Mouse (Mus musculus) T-cell, adult 66 days (primary cell): ENCODE measurements around the gene Zfp839. TPM values are rescaled to one million over a fixed set of nuclear protein-coding genes. Genes with fewer than 3 reads are reported as not detected.

Experiments
- total RNA-seq, 2 experiments: library from RNA; stranded (reverse); gene quantifications; 3 replicates in 1 of 2; 4 replicates in 1 of 2; pipeline ENCODE4 v1.2.4; 2023

The Zfp839 gene
- 1 to 10 TPM; 2.0 to 3.1 TPM for total RNA-seq

GRCm38 (mm10) chr12:110850010-110850928 is at the start of gene Zfp839:
Zfp839 (plus strand) TSS chr12:110850253.

GRCm38 (mm10) chr12:110840348-110841198 is 9.5 kb upstream of the Zfp839 start, which contains the start of gene Mok:
Mok (minus strand) TSS chr12:110840939.

GRCm38 (mm10) chr12:110889036-110890020 is 39.3 kb downstream of the Zfp839 start, which contains the start of the genes Cinp and Tecpr2:
Cinp (minus strand) TSS chr12:110889145.
Tecpr2 (plus strand) TSS chr12:110889264.

Other genes starting within 250 kb of the Zfp839 start
- gene Dync1h1, start 248.8 kb upstream of the Zfp839 start, total RNA-seq = 100 to 1,000 TPM; 182 to 183 TPM
- gene 1700001K19Rik, start 167.6 kb upstream of the Zfp839 start, total RNA-seq = not detected
- 100 to 1,000 TPM; 391 to 458 TPM for gene Hsp90aa1, start 147.5 kb upstream of the Zfp839 start, total RNA-seq
- gene Wdr20, start 112.3 kb upstream of the Zfp839 start, total RNA-seq = 10 to 100 TPM; 61.0 to 77.3 TPM
- gene Mok, start 9.3 kb upstream of the Zfp839 start, total RNA-seq = not detected
- gene Cinp, start 38.9 kb downstream of the Zfp839 start, total RNA-seq = 10 to 100 TPM; 29.9 to 33.0 TPM
- gene Tecpr2, start 39.0 kb downstream of the Zfp839 start, total RNA-seq = 1 to 10 TPM; 7.5 to 9.2 TPM
- gene Ankrd9, start 128.8 kb downstream of the Zfp839 start, total RNA-seq = 1 to 10 TPM; 5.1 to 6.9 TPM
- gene Rcor1, start 189.1 kb downstream of the Zfp839 start, total RNA-seq = 10 to 100 TPM; 50.6 to 51.8 TPM